Mouse (Mus musculus) testis, adult 2 months (tissue): ENCODE results near the gene 1700109H08Rik.
"Not testable (repeated sequence)": the region's sequence is repeated elsewhere in the genome, so short reads cannot be mapped to it uniquely, and the experiment has no call there.

Source experiments
- CTCF ChIP-seq: fragments of 200-500 bp; IDR thresholded peaks from 2 replicates; pipeline ENCODE4 v1.5.1; 2012; ENCODE audit warnings: low read depth, mild to moderate bottlenecking, inconsistent platforms, low read length, moderate library complexity; ENCODE audit not compliant: control insufficient read depth, insufficient read depth, insufficient replicate concordance
- POLR2A ChIP-seq: fragments of 200-500 bp; IDR thresholded peaks from 2 replicates; pipeline ENCODE4 v1.6.1; 2012; ENCODE audit warnings: low read depth, mild to moderate bottlenecking, inconsistent platforms, low read length, moderate library complexity; ENCODE audit not compliant: control insufficient read depth

DNA sequence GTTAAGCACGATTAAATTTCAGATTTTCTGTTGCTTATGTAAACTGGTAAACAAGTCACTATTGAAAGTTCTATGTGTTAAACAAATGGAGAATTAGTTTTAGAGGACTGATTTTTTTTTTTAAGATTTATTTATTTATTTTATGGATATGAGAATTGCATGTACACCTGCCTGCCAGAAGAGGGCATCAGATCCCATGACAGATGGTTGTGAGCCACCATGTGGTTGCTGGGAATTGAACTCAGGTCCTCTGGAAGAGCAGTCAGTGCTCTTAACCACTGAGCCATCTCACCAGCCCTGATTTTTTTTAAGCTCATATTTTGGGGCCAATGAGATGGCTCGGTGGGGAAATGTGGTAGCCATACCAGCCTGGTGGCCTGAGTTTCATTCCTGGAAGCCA lies 40.5 kb downstream of the 1700109H08Rik start:
- TF ChIP-seq CTCF, POLR2A: not testable (repeated sequence)
